Mouse (Mus musculus) intestine, embryonic 16.5 days (tissue): ENCODE results near the gene Ffar3. TPM values are rescaled to one million over a fixed set of nuclear protein-coding genes. Genes with fewer than 3 reads are reported as not detected.

ENCODE experiments used
- ATAC-seq: fragments of 200-750 bp; cut with Nextera tagmentation; 2 replicates; pipeline ENCODE4 v1.8.0; 2017; ENCODE audit warnings: moderate TSS enrichment, moderate library complexity
- H3K27ac ChIP-seq: fragments of 300-500 bp; sonication (generic); 2 replicates; pipeline ENCODE4 v1.5.1; 2014; ENCODE audit warnings: mild to moderate bottlenecking, low read length
- H3K27me3 ChIP-seq: fragments of 300-500 bp; sonication (generic); replicated peaks from 2 replicates; pipeline ENCODE4 v1.6.1; 2014; ENCODE audit warnings: low read length, control low read depth, mixed read lengths; ENCODE audit not compliant: control insufficient read depth, insufficient read depth
- H3K36me3 ChIP-seq: fragments of 300-500 bp; sonication (generic); 2 replicates; pipeline ENCODE4 v1.6.1; 2014; ENCODE audit warnings: low read length, control low read depth; ENCODE audit not compliant: control insufficient read depth, insufficient read depth
- H3K4me1 ChIP-seq: fragments of 300-500 bp; sonication (generic); 2 replicates; pipeline ENCODE4 v1.6.1; 2014; ENCODE audit warnings: low read length, control low read depth, mixed read lengths; ENCODE audit not compliant: control insufficient read depth, insufficient read depth
- H3K4me2 ChIP-seq: fragments of 300-500 bp; sonication (generic); 2 replicates; pipeline ENCODE4 v1.6.1; 2014; ENCODE audit warnings: low read depth, low read length, control low read depth
- H3K4me3 ChIP-seq: fragments of 300-500 bp; sonication (generic); 2 replicates; pipeline ENCODE4 v1.5.1; 2014; ENCODE audit warnings: mild to moderate bottlenecking, low read length
- H3K9ac ChIP-seq: fragments of 300-500 bp; sonication (generic); 2 replicates; pipeline ENCODE4 v1.6.1; 2014; ENCODE audit warnings: low read depth, low read length
- H3K9me3 ChIP-seq: fragments of 300-500 bp; sonication (generic); 2 replicates; pipeline ENCODE4 v1.6.1; 2016; ENCODE audit warnings: low read length, control low read depth; ENCODE audit not compliant: control insufficient read depth
- WGBS: fragments of 180-500 bp; shearing (Covaris S2); extraction: QIAGEN DNeasy Blood & Tissue Kit; methylation state at CpG from one replicate; pipeline ENCODE4 v1.1.7; 2014; 5-methylcytosine and 5-hydroxymethylcytosine counted together
- polyA plus RNA-seq: library from polyadenylated mRNA; unstranded; fragments of >200 nt; fragmentation: Nextera tagmentation; extraction: Ambion mirVana; gene quantifications from 2 replicates; pipeline ENCODE4 v1.2.1, GENCODE M21; 2015

The Ffar3 gene
- polyA plus RNA-seq, 1 experiment from 2014 or later: 0.78 TPM

DNA sequence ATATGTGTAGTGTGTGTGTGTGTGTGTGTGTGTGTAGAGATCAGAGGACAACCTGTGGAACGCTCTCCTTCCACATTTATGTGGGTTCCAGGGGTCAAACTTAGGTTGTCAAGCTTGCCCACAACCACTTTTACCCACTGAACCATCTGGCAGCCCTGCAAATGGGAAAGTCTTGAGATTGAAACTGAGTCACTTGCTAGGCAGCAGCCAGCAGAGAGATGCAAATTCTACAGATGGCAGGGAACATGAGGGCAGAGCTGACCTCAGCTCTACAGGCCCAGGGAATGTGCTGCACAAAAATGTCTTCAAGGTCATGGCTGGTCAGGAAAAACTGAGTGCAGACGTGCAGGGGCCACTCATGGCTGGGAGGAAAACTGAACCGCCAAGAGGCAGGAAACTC is 25.4 kb upstream of the Ffar3 start:
- Histone ChIP-seq H3K27me3 (no peaks in the 10 kb centered on the region), H3K36me3 (no peaks in the 10 kb centered on the region), H3K4me2 (no peak overlapping the region), H3K27ac (no peak overlapping the region), H3K4me3 (no peak overlapping the region), H3K4me1 (no peaks in the 10 kb centered on the region), H3K9me3 (no peaks in the 10 kb centered on the region), H3K9ac (no peak overlapping the region)
- no peak for ATAC-seq
- 71% methylated on average over 3 of the region's 3 CpGs for WGBS

DNA sequence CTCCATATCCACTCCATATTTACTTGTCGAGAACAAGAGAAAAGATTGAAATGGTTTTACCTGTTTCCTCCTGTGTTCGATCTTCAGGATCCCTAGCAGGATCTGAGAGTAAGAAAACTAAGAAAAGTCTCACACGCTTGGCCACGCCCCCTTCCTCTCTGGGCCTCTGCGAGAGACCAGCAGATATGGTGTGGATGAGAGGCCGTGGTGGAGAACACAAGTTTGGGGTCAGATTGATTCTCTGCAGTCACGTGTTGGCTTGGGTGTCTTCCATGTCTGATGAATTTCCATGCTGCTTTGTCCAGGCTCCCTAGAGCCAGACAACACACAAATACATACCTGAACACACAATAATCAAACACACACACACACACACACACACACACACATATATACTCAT is 24.2 kb upstream of the Ffar3 start, which contains the start of gene Cd22:
Cd22 (minus strand) TSS at position 167 of the 400 bp plus-strand sequence.
- no peak within 1 kb of the TSS for H3K4me2 ChIP-seq
- H3K27me3 ChIP-seq: no peaks in the 10 kb centered on the region
- H3K36me3 ChIP-seq: no peaks in the 10 kb centered on the region
- no peaks in the 10 kb centered on the region for H3K4me1 ChIP-seq
- H3K9ac ChIP-seq: no peak within 1 kb of the TSS
- H3K4me3 ChIP-seq: no peak within 1 kb of the TSS
- H3K9me3 ChIP-seq: no peaks in the 10 kb centered on the region
- 57% methylated on average over 7 of the region's 7 CpGs for WGBS
- no peak for ATAC-seq
- H3K27ac ChIP-seq: no peak within 1 kb of the TSS

DNA sequence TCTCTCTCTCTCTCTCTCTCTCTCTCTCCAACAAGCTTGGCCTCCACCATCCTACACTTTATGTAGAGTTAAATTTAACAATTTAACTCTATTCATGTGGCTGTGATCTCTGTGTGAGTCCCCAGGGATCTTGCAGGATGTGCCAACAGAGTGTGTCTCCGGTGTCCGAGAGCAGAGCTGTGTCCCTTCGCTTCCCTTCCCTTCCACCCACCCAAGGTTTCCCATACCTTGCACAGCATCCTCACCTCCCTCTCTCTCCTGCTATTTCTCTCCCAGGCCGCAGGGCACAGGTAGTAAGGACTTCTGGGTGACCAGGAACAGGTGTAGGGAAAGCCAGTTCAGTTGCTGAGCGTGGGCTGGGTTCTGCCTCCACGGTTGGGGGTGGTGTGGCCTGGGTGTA is 23.0 kb upstream of the Ffar3 start:
- Histone ChIP-seq H3K4me2 (no peak overlapping the region), H3K27ac (no peak overlapping the region), H3K36me3 (no peaks in the 10 kb centered on the region), H3K9ac (no peak overlapping the region), H3K27me3 (no peaks in the 10 kb centered on the region), H3K4me3 (no peak overlapping the region), H3K4me1 (no peaks in the 10 kb centered on the region), H3K9me3 (no peaks in the 10 kb centered on the region)
- ATAC-seq: no peak
- 82% methylated on average over 6 of the region's 6 CpGs for WGBS

DNA sequence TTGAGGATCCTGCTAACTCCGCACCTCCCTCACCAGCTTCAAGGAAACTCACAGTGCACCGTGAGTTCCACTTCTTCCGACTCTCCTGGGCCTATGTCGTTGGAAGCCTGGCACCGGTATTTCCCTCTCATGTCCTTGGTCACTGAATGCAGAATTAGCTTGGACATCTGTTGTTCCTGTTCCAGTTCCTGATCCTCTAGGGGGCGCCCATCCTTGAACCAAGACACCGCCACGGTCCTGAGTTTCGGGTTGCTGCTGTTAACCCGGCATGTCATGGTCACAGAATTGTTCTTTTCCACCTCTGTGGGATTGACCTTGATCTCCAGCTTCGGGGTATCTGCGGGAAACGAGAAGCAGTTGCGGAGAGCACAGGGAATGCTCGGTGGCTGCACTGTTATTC is 17.1 kb upstream of the Ffar3 start:
- peak; percentile 60; the same call in 1 of the 2 replicates for ATAC-seq
- Histone ChIP-seq H3K4me1 (no peaks in the 10 kb centered on the region), H3K9me3 (no peaks in the 10 kb centered on the region), H3K27me3 (no peaks in the 10 kb centered on the region), H3K36me3 (no peaks in the 10 kb centered on the region), H3K4me2 (0 out of 2 replicates have a peak overlapping the region, but pooled peaks have one; percentile 29), H3K9ac (no peak overlapping the region), H3K27ac (no peak overlapping the region), H3K4me3 (no peak overlapping the region)
- 19% methylated on average over 15 of the region's 15 CpGs for WGBS

DNA sequence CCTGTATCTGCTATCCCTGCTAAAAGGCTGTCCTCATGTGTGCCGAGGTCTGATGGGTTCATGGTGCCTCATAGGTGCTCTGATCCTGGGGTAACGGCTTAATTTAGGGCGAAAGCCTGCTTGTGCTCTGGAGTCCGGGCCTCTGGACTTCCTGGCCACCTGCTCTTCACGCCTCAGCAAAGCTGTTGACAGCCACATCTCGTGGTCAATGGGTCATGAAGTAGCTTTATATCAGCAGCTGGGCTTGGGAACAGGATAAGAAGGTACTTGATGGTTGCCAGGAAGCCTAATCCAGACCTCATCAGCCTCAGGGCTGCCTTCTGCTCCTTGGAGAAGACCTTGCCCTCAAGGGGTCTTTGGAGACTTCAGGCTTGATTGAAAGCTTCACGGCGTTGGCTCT is 7.4 kb upstream of the Ffar3 start:
- Histone ChIP-seq H3K4me2 (no peak overlapping the region), H3K9ac (no peak overlapping the region), H3K9me3 (no peaks in the 10 kb centered on the region), H3K27me3 (no peaks in the 10 kb centered on the region), H3K4me3 (no peak overlapping the region), H3K4me1 (no peaks in the 10 kb centered on the region), H3K36me3 (no peaks in the 10 kb centered on the region), H3K27ac (no peak overlapping the region)
- no peak for ATAC-seq
- WGBS: 78% methylated on average over 8 of the region's 8 CpGs

DNA sequence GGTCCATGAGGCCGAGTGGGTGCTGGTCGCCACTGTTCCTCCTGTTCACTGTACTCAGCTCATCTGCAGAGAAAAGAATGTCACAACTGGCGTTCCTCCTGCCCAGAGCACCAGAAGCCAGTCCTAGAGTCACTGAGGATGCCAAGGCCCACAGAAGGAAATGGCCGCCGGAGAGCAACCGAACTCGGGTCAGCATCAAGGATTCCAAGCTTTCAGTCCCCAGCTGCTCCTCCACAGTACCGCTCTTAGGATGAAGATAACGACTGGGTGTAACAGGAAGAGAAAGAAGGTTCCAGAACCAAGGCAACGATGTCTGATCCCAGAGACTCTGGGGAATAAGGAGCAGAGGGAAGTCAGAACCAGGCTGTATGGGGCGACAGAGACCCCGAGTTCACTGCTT is 5.5 kb upstream of the Ffar3 start, which contains the start of gene Ffar1:
Ffar1 (minus strand) TSS at position 101 of the 400 bp plus-strand sequence.
- Histone ChIP-seq H3K36me3 (no peaks in the 10 kb centered on the region), H3K4me3 (no peak within 1 kb of the TSS), H3K9ac (no peak within 1 kb of the TSS), H3K4me2 (no peak within 1 kb of the TSS), H3K27ac (no peak within 1 kb of the TSS), H3K4me1 (no peaks in the 10 kb centered on the region), H3K27me3 (no peaks in the 10 kb centered on the region), H3K9me3 (no peaks in the 10 kb centered on the region)
- ATAC-seq: no peak
- whole genome bisulfite sequencing: 86% methylated on average over 12 of the region's 12 CpGs

DNA sequence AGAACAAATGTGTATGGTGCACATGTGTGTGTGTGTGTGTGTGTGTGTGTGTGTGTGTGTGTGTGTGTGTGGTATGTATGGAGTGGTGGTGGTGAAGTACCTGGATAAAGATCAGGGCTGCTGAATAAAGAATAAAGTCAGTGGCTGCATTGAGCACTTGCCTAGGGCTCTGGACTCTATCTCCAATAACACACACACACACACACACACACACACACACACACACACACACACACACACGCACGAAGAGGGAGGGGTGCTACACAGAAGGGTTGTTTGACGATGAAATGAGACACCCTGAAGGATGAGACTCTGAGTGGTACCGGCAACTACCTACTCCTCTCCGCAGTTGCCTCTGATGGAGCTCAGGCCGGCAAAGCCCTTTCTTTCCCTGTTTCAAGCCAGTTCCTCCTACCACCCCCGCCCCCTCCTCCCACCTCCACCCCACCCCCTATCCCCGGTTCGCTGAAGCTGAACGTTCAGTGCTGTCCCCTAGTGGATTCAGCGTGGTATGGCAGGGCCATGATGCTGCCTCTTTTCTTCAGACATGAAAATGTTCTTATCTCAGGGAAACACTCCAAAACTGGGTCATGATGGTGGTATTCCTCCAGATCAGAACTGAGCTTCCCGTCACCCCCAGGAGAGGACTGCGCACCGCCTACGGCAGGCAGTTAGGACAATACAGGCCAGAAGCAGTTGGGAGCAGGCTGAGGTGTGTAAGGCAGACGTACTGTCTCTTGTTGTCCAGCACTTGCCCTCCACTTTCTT is 3.8 kb upstream of the Ffar3 start:
- no peaks in the 10 kb centered on the region for H3K36me3 ChIP-seq
- H3K4me3 ChIP-seq: peak overlapping the region; percentile 14; the same call in 1 of the 2 replicates
- no peak overlapping the region for H3K27ac ChIP-seq
- ATAC-seq: peak; percentile 61
- H3K9ac ChIP-seq: no peak overlapping the region
- H3K9me3 ChIP-seq: no peaks in the 10 kb centered on the region
- H3K4me2 ChIP-seq: peak overlapping the region; percentile 54
- H3K4me1 ChIP-seq: no peaks in the 10 kb centered on the region
- WGBS: 9% methylated on average over 16 of the region's 16 CpGs
- no peaks in the 10 kb centered on the region for H3K27me3 ChIP-seq

DNA sequence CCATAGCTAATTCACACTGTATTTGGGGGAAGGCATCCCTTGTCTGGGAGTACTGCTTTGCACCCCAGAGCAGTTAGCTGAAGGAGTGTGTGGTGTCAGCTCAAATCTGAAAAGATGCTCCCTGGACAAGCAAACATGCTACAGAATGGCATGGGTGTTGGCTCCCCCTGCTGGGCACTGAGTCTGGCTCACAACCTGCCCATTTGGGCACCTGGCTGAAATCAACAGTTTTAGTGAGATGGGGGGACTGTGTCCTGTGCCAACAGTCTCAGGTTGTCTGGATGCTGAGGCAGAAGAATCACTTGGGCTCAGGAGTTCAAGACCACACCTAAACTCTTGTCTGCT is 3.3 kb upstream of the Ffar3 start:
- no peaks in the 10 kb centered on the region for H3K36me3 ChIP-seq
- no peak overlapping the region for H3K27ac ChIP-seq
- no peak overlapping the region for H3K4me2 ChIP-seq
- peak; percentile 68 for ATAC-seq
- H3K27me3 ChIP-seq: no peaks in the 10 kb centered on the region
- H3K4me1 ChIP-seq: no peaks in the 10 kb centered on the region
- H3K9ac ChIP-seq: no peak overlapping the region
- no peak overlapping the region for H3K4me3 ChIP-seq
- no peaks in the 10 kb centered on the region for H3K9me3 ChIP-seq

DNA sequence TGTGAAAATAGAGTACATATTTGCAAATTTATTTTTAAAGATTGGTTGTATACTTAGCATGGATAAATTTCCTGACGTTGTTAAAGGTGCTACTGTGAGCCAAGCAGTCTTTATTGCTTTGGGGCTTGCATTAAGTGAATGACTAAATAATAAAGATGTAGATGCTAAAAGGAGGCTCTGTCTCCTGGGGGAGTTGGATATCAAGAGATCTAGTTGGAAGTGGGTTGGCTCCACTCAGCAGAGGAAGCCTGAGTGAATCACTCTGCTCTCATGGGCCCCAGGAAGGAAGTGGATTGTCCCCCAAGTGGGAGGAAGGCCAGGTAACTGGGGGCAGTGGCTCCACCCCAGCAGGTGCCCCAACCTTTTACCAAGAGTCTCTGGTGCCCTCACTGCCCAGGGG is 1.8 kb upstream of the Ffar3 start:
- no peaks in the 10 kb centered on the region for H3K4me1 ChIP-seq
- WGBS: 63% methylated on average over 1 of the region's 1 CpGs
- no peak overlapping the region for H3K9ac ChIP-seq
- no peaks in the 10 kb centered on the region for H3K36me3 ChIP-seq
- H3K4me2 ChIP-seq: no peak overlapping the region
- ATAC-seq: no peak
- H3K27ac ChIP-seq: no peak overlapping the region
- H3K4me3 ChIP-seq: no peak overlapping the region
- no peaks in the 10 kb centered on the region for H3K27me3 ChIP-seq
- H3K9me3 ChIP-seq: no peaks in the 10 kb centered on the region

DNA sequence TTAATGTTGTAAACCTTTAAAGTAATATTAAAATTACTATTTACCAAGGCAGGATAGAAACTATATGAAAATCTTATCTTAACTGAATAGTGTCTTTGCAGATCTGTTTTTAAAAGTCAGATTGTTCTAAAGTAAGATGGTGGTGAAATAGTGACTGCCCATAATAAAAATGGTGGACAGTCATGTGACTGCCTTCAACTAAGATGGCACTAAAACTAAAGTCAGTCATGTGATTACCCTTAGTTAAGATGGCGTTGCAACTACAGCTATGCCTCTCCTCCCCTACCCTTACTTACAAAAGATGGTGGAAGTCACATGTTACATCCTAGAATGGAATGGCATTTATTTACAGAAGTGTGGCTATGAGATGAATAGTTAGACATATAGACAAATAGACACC is 4.6 kb downstream of the Ffar3 start:
- no peaks in the 10 kb centered on the region for H3K36me3 ChIP-seq
- no peak overlapping the region for H3K4me2 ChIP-seq
- WGBS: 91% methylated on average over 1 of the region's 1 CpGs
- H3K27ac ChIP-seq: no peak overlapping the region
- no peak overlapping the region for H3K4me3 ChIP-seq
- H3K27me3 ChIP-seq: no peaks in the 10 kb centered on the region
- H3K4me1 ChIP-seq: 0 out of 2 replicates have a peak, but pooled peaks cover 4% of the 10 kb centered on the region
- no peaks in the 10 kb centered on the region for H3K9me3 ChIP-seq
- no peak for ATAC-seq
- no peak overlapping the region for H3K9ac ChIP-seq
